Mouse (Mus musculus) midbrain, embryonic 11.5 days (tissue): ENCODE measurements around the gene Sez6l. TPM values are rescaled to one million over a fixed set of nuclear protein-coding genes. Genes with fewer than 3 reads are reported as not detected.

Experiments
- ATAC-seq: fragments of 200-750 bp; cut with Nextera tagmentation; 2 replicates; pipeline ENCODE4 v1.8.0; 2017; ENCODE audit warnings: moderate TSS enrichment, moderate library complexity; ENCODE audit not compliant: low FRiP score
- DNase-seq: peaks from one replicate; pipeline ENCODE4 v3.0.0; 2015; ENCODE audit warnings: low spot score; ENCODE audit errors: missing footprints
- H3K27ac ChIP-seq: fragments of 300-500 bp; sonication (generic); 2 replicates; pipeline ENCODE4 v1.5.1; 2014; ENCODE audit warnings: low read depth, low read length
- H3K27me3 ChIP-seq: fragments of 300-500 bp; sonication (generic); 2 replicates; pipeline ENCODE4 v1.6.1; 2014; ENCODE audit warnings: mild to moderate bottlenecking, low read length, moderate library complexity, mixed read lengths; ENCODE audit not compliant: control insufficient read depth, insufficient read depth
- H3K36me3 ChIP-seq: fragments of 300-500 bp; sonication (generic); 2 replicates; pipeline ENCODE4 v1.6.1; 2014; ENCODE audit warnings: mild to moderate bottlenecking, low read length, moderate library complexity, mixed read lengths; ENCODE audit not compliant: control insufficient read depth, insufficient read depth
- H3K4me1 ChIP-seq: fragments of 300-500 bp; sonication (generic); 2 replicates; pipeline ENCODE4 v1.6.1; 2014; ENCODE audit warnings: low read length; ENCODE audit not compliant: control insufficient read depth, insufficient read depth
- H3K4me2 ChIP-seq: fragments of 300-500 bp; sonication (generic); 2 replicates; pipeline ENCODE4 v1.6.1; 2014; ENCODE audit warnings: mild to moderate bottlenecking, moderate library complexity
- H3K4me3 ChIP-seq: fragments of 300-500 bp; sonication (generic); 2 replicates; pipeline ENCODE4 v1.5.1; 2014; ENCODE audit warnings: low read depth, low read length
- H3K9ac ChIP-seq: fragments of 300-500 bp; sonication (generic); 2 replicates; pipeline ENCODE4 v1.6.1; 2014; ENCODE audit warnings: low read length
- H3K9me3 ChIP-seq: fragments of 300-500 bp; sonication (generic); 2 replicates; pipeline ENCODE4 v1.6.1; 2016; ENCODE audit warnings: low read length; ENCODE audit not compliant: control insufficient read depth
- WGBS: fragments of 180-500 bp; shearing (Covaris S2); extraction: QIAGEN DNeasy Blood & Tissue Kit; methylation state at CpG from one replicate; pipeline ENCODE4 v1.1.7; 2014; 5-methylcytosine and 5-hydroxymethylcytosine counted together
- polyA plus RNA-seq: library from polyadenylated mRNA; unstranded; fragments of >200 nt; fragmentation: Nextera tagmentation; extraction: Ambion mirVana; gene quantifications from 2 replicates; pipeline ENCODE4 v1.2.1, GENCODE M21; 2014

Sez6l gene
- polyA plus RNA-seq, 1 experiment from 2014 or later: 2.6 TPM

- peak overlapping the region; percentile 23 for H3K4me2 ChIP-seq
- H3K9me3 ChIP-seq: no peaks in the 10 kb centered on the region
- no peak overlapping the region for H3K4me3 ChIP-seq
- no peak overlapping the region for H3K27ac ChIP-seq
- 11% methylated on average over 19 of the region's 19 CpGs for WGBS
- peaks cover 5% of the 10 kb centered on the region; the same call in 1 of the 2 replicates for H3K27me3 ChIP-seq
- H3K9ac ChIP-seq: peak overlapping the region; percentile 33; the same call in 1 of the 2 replicates
- no peaks in the 10 kb centered on the region for H3K36me3 ChIP-seq
- H3K4me1 ChIP-seq: peaks cover 25% of the 10 kb centered on the region
- DNase-seq: peak; percentile 92
- peak; percentile 25; the same call in 1 of the 2 replicates for ATAC-seq
These were observed 55.1 kb downstream of the Sez6l start for GRCm38 (mm10) chr5:112521703-112522527.

DNA sequence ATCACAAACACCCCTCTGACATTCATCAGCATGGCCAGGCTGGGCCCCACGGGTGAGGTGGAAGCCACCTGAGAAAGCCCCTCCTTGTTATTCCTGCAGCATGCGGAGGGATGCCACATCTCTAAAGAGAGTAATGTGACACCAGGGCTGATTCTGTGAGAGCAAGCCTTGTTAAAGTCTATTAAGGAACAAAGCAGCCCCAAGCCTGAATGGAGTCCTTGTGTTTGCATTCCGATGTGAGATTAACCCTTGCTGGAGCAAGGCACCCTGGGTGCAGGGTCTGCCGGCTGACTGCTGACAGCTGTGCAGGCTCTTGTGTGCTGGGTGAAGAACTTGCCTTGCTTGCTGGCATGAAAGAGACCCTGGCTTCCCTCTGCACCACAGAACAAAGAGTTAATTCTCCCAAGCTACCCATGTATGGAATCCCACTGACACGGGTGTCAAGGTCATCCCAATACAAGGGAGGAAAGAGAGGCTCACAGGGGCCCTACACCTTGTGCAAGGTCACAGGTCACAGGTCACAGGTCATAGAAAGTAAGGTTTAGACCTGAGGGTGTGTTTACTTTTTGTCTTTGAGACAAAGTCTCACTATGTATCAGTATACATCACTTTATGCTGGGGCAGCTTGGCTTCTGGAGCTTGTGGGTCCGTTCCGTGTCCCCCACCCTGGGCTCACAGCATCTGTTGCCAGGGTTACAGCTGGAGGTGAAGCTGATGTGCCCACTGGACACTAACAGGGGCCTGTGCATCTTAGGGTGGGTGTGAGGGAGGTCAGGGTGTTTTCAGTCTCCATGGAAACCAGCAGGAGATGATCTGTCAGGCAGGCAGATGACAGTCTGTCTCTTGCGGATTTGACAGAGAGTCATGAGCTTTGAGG, 55.9 kb downstream of the Sez6l start:
- peak overlapping the region; percentile 44; the same call in 1 of the 2 replicates for H3K27ac ChIP-seq
- no peak overlapping the region for H3K9ac ChIP-seq
- H3K4me2 ChIP-seq: peak overlapping the region; percentile 23; the same call in 1 of the 2 replicates
- H3K4me3 ChIP-seq: no peak overlapping the region
- H3K4me1 ChIP-seq: peaks cover 25% of the 10 kb centered on the region
- ATAC-seq (peak; percentile 90), DNase-seq (peak; percentile 92)
- 1% methylated on average over 8 of the region's 8 CpGs for WGBS
- no peaks in the 10 kb centered on the region for H3K36me3 ChIP-seq
- H3K9me3 ChIP-seq: no peaks in the 10 kb centered on the region
- peaks cover 5% of the 10 kb centered on the region; the same call in 1 of the 2 replicates for H3K27me3 ChIP-seq

DNA sequence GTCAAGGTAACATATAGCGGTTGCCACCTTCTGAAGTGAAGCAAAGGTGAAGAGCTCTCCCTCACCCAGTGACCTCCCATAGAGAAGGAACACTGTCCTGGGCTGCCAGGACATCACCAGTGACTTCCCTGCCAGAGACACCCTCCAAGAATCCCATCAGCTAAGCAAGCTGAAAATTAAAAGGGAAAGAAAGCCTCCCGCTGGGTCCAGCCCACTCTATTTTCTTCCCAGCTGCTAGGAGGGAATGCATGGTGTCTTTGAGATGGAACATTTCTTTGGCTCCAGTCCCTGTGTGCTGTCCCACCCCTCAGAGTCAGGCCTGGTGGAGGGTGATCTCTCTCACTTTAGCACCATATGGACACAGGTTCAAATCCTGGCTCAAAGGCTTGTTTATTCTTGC, 58.2 kb downstream of the Sez6l start:
- DNase-seq (no peak), ATAC-seq (no peak)
- H3K27me3 ChIP-seq: peaks cover 5% of the 10 kb centered on the region; the same call in 1 of the 2 replicates
- no peaks in the 10 kb centered on the region for H3K9me3 ChIP-seq
- peaks cover 25% of the 10 kb centered on the region for H3K4me1 ChIP-seq
- no peak overlapping the region for H3K27ac ChIP-seq
- H3K9ac ChIP-seq: no peak overlapping the region
- H3K4me3 ChIP-seq: no peak overlapping the region
- WGBS: 67% methylated on average over 2 of the region's 2 CpGs
- no peak overlapping the region for H3K4me2 ChIP-seq
- H3K36me3 ChIP-seq: no peaks in the 10 kb centered on the region

- no peak overlapping the region for H3K27ac ChIP-seq
- ATAC-seq (no peak), DNase-seq (peak; percentile 14)
- no peak overlapping the region for H3K4me3 ChIP-seq
- H3K36me3 ChIP-seq: no peaks in the 10 kb centered on the region
- no peaks in the 10 kb centered on the region for H3K9me3 ChIP-seq
- H3K4me1 ChIP-seq: peaks cover 29% of the 10 kb centered on the region
- H3K27me3 ChIP-seq: peaks cover 5% of the 10 kb centered on the region; the same call in 1 of the 2 replicates
- 88% methylated on average over 9 of the region's 9 CpGs for WGBS
- H3K4me2 ChIP-seq: no peak overlapping the region
- no peak overlapping the region for H3K9ac ChIP-seq
These were observed 59.5 kb downstream of the Sez6l start for GRCm38 (mm10) chr5:112517454-112517853.

DNA sequence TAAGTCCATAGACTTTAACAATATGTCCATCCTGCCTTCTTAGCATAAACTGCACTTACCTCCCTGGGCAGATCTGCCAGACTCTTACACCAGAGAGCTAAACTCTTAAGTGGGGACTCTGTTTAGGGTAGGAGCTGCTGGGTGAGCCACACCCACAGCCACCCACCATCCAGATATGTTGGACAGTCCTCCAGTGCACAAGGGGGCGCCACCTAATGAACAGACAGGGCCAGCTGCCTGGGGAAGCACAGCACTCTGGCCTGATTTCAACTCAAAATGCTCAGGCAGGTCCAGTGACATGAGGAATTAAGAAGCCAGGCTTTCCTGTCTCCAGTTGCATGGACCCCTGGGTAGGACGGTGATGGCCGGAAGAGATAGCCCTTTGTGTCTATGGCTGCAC, 60.5 kb downstream of the Sez6l start:
- Histone ChIP-seq H3K4me2 (no peak overlapping the region), H3K9me3 (no peaks in the 10 kb centered on the region), H3K27me3 (peaks cover 5% of the 10 kb centered on the region; the same call in 1 of the 2 replicates), H3K36me3 (no peaks in the 10 kb centered on the region), H3K9ac (no peak overlapping the region), H3K4me1 (peaks cover 22% of the 10 kb centered on the region), H3K4me3 (no peak overlapping the region), H3K27ac (no peak overlapping the region)
- WGBS: 92% methylated on average over 3 of the region's 3 CpGs
- ATAC-seq (no peak), DNase-seq (no peak)

DNA sequence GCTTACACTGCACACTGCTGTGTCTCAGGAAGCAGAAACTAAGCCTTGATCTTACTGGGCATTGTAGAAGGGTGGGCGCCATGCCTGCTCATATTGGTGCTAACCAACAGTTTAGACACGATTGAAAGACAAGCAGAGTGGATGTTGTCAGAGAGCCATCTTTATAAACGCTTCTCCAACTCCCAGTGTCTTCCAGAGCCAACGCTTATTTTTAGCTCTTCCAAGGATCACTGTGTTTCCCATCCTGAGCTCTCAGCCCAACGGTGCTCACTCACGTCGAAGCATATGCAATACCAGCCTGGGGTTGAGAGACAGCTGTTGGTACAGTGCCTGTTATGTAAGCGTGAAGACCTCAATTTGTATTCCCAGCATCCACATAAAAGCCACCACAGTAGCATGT, 66.6 kb downstream of the Sez6l start:
- Histone ChIP-seq H3K4me2 (no peak overlapping the region), H3K27ac (no peak overlapping the region), H3K36me3 (no peaks in the 10 kb centered on the region), H3K9ac (no peak overlapping the region), H3K27me3 (no peaks in the 10 kb centered on the region), H3K4me1 (peaks cover 9% of the 10 kb centered on the region), H3K4me3 (no peak overlapping the region), H3K9me3 (peaks cover 4% of the 10 kb centered on the region; the same call in 1 of the 2 replicates)
- 90% methylated on average over 8 of the region's 8 CpGs for WGBS
- no peak for ATAC-seq
- DNase-seq: no peak

DNA sequence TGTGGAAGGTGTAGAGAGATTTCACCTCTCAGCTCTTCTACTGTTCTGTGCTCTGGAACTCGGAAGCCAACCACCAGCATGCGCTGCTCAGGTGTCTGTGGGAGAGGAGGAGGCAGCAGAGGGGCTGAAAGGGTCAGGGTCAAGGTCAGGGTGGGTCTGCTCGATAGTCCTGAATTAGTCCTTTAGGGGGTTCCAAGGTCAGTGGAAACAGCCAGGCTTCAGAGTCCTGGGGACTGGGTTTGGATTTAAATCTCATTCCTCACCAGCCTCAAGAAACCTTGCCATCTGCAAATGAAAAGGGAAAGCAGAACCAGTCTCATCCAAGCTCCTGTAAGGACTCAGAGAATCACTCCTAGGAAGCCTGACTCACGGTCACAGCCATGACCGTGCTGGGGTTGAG, 67.1 kb downstream of the Sez6l start:
- H3K27me3 ChIP-seq: no peaks in the 10 kb centered on the region
- no peak for DNase-seq
- H3K4me1 ChIP-seq: peaks cover 11% of the 10 kb centered on the region
- H3K36me3 ChIP-seq: no peaks in the 10 kb centered on the region
- H3K9ac ChIP-seq: no peak overlapping the region
- no peak overlapping the region for H3K4me2 ChIP-seq
- H3K9me3 ChIP-seq: peaks cover 4% of the 10 kb centered on the region; the same call in 1 of the 2 replicates
- H3K27ac ChIP-seq: no peak overlapping the region
- WGBS: 84% methylated on average over 5 of the region's 5 CpGs
- ATAC-seq: no peak
- no peak overlapping the region for H3K4me3 ChIP-seq

- no peaks in the 10 kb centered on the region for H3K27me3 ChIP-seq
- no peak overlapping the region; the same call in 1 of the 2 replicates for H3K27ac ChIP-seq
- H3K36me3 ChIP-seq: no peaks in the 10 kb centered on the region
- no peak for DNase-seq
- H3K9ac ChIP-seq: no peak overlapping the region
- H3K4me1 ChIP-seq: peaks cover 10% of the 10 kb centered on the region
- H3K9me3 ChIP-seq: peaks cover 4% of the 10 kb centered on the region; the same call in 1 of the 2 replicates
- H3K4me2 ChIP-seq: no peak overlapping the region
- no peak overlapping the region for H3K4me3 ChIP-seq
- peak; percentile 79 for ATAC-seq
- 12% methylated on average over 4 of the region's 4 CpGs for WGBS
These were observed 71.4 kb downstream of the Sez6l start for GRCm38 (mm10) chr5:112505595-112505994.
